In genomic region chr17:43587278-43587677, GRCm38 (mm10) we compare ENCODE assay signal across 31 mouse cellular contexts. TPM values are rescaled to one million over a fixed set of nuclear protein-coding genes. Genes with fewer than 3 reads are reported as not detected.
DNase-seq lines count a peak whose midpoint lies in the region; ATAC-seq and TF ChIP-seq lines count a peak whose summit lies in the region.
"Had no signal": no experiment of that assay in that cellular context is flagged by ENCODE, and none has a peak within 500 bp of the region (broad histone marks: within the 10 kb centered on the region; RNA-seq: fewer than 3 reads in every experiment).

No protein-coding gene starts in this region.

- no peaks in the 10 kb centered on the region for H3K9me3 ChIP-seq in liver, embryonic 11.5 days (ENCODE audit: control insufficient read depth, low read length)
- no peaks in the 10 kb centered on the region for H3K9me3 ChIP-seq in liver, embryonic 13.5 days (replicated peaks)
- no peaks in the 10 kb centered on the region for H3K9me3 ChIP-seq in liver, embryonic 15.5 days (replicated peaks)
- H3K9me3 ChIP-seq in liver, postnatal 0 days (ENCODE audit: low read length), result no peaks in the 10 kb centered on the region
- no peaks in the 10 kb centered on the region for H3K9me3 ChIP-seq in midbrain, embryonic 13.5 days
- H3K9me3 ChIP-seq: embryonic facial prominence, embryonic 13.5 days; embryonic facial prominence, embryonic 15.5 days; forebrain, embryonic 13.5 days; forebrain, embryonic 15.5 days had no signal

- 64% methylated on average over 2 of the region's 2 CpGs for WGBS in liver, embryonic 11.5 days
- WGBS in liver, embryonic 13.5 days (ENCODE audit: insufficient replicate concordance), result 45% methylated on average over 2 of the region's 2 CpGs
- 45% methylated on average over 2 of the region's 2 CpGs for WGBS in liver, embryonic 15.5 days (ENCODE audit: insufficient replicate concordance)
- WGBS in liver, postnatal 0 days (ENCODE audit: insufficient replicate concordance), result 54% methylated on average over 2 of the region's 2 CpGs
- WGBS in midbrain, embryonic 13.5 days, result 95% methylated on average over 2 of the region's 2 CpGs

- TF ChIP-seq CTCF in liver, postnatal 0 days (IDR thresholded peaks at IDR 0.05; ENCODE audit: low read depth), result no peak

- H3K4me1 ChIP-seq in liver, embryonic 11.5 days (replicated peaks; ENCODE audit: control insufficient read depth, insufficient read depth, low read length), result no peaks in the 10 kb centered on the region
- no peaks in the 10 kb centered on the region for H3K4me1 ChIP-seq in liver, embryonic 13.5 days (replicated peaks)
- peaks cover 14% of the 10 kb centered on the region for H3K4me1 ChIP-seq in liver, embryonic 15.5 days (replicated peaks)
- peaks cover 14% of the 10 kb centered on the region for H3K4me1 ChIP-seq in liver, postnatal 0 days (ENCODE audit: insufficient read depth)
- H3K4me1 ChIP-seq in midbrain, embryonic 13.5 days (replicated peaks), result no peaks in the 10 kb centered on the region
- H3K4me1 ChIP-seq: embryonic facial prominence, embryonic 13.5 days; forebrain, embryonic 13.5 days; forebrain, embryonic 15.5 days had no signal

- H3K4me3 ChIP-seq in liver, embryonic 11.5 days (ENCODE audit: low read depth, low read length), result no peak overlapping the region
- H3K4me3 ChIP-seq in liver, embryonic 13.5 days (replicated peaks), result no peak overlapping the region
- H3K4me3 ChIP-seq in liver, embryonic 15.5 days (replicated peaks), result no peak overlapping the region
- H3K4me3 ChIP-seq in liver, postnatal 0 days (ENCODE audit: low read depth, low read length), result no peak overlapping the region
- no peak overlapping the region for H3K4me3 ChIP-seq in midbrain, embryonic 13.5 days (replicated peaks)
- H3K4me3 ChIP-seq: embryonic facial prominence, embryonic 13.5 days; embryonic facial prominence, embryonic 15.5 days; erythroblast, embryonic 14.5 days; forebrain, embryonic 13.5 days; forebrain, embryonic 15.5 days had no signal

- DNase-seq in liver, embryonic 11.5 days (ENCODE audit: low spot score), result no peak
- DNase-seq in liver, result no peak
- no peak for DNase-seq in liver, embryonic 13.5 days
- peak; percentile 34 for DNase-seq in liver, postnatal 0 days
- no peak for DNase-seq in adrenal gland, postnatal 10 days
- DNase-seq in layer of hippocampus, postnatal 25 days (ENCODE audit: extremely low spot score in 1 of 2, low spot score in 1 of 2), result no peak
- DNase-seq: adrenal gland, adult 8-10 months; adrenal gland, postnatal 25 days; cerebellum, adult 11 months; cerebellum, adult 18-20 months; cerebellum, adult 8-10 months; cerebellum, adult 9-11 months; cerebellum, postnatal 14 days; cerebellum, postnatal 36 days; embryo, embryonic 11 days; forebrain, postnatal 0 days had no signal

- no peak overlapping the region for H3K9ac ChIP-seq in liver, embryonic 11.5 days (ENCODE audit: low read depth, low read length)
- no peak overlapping the region for H3K9ac ChIP-seq in liver, embryonic 13.5 days
- H3K9ac ChIP-seq in liver, embryonic 15.5 days, result no peak overlapping the region
- no peak overlapping the region for H3K9ac ChIP-seq in liver, postnatal 0 days (replicated peaks)
- no peak overlapping the region for H3K9ac ChIP-seq in midbrain, embryonic 13.5 days (replicated peaks)
- H3K9ac ChIP-seq: embryonic facial prominence, embryonic 13.5 days; embryonic facial prominence, embryonic 15.5 days; forebrain, embryonic 13.5 days; forebrain, embryonic 15.5 days; forebrain, postnatal 0 days had no signal

- 0 out of 2 replicates have a peak, but pooled peaks have one; percentile 34 for ATAC-seq in liver, embryonic 11.5 days (replicated peaks; ENCODE audit: low FRiP score)
- peak; percentile 77 for ATAC-seq in liver, embryonic 13.5 days (ENCODE audit: low read depth)
- ATAC-seq in liver, embryonic 15.5 days (ENCODE audit: insufficient read depth), result peak; percentile 73
- ATAC-seq in liver, postnatal 0 days, result peak; percentile 84
- no peak for ATAC-seq in midbrain, embryonic 13.5 days
- ATAC-seq: forebrain, embryonic 13.5 days; forebrain, embryonic 15.5 days; forebrain, postnatal 0 days had no signal

- no peak overlapping the region for H3K4me2 ChIP-seq in liver, embryonic 11.5 days
- H3K4me2 ChIP-seq in liver, embryonic 13.5 days, result no peak overlapping the region
- no peak overlapping the region for H3K4me2 ChIP-seq in liver, embryonic 15.5 days
- H3K4me2 ChIP-seq in liver, postnatal 0 days (ENCODE audit: low read depth, low read length), result no peak overlapping the region
- no peak overlapping the region for H3K4me2 ChIP-seq in midbrain, embryonic 13.5 days (replicated peaks)
- H3K4me2 ChIP-seq: embryonic facial prominence, embryonic 13.5 days; embryonic facial prominence, embryonic 15.5 days; forebrain, embryonic 13.5 days; forebrain, embryonic 15.5 days had no signal

- H3K27ac ChIP-seq in liver, embryonic 11.5 days (ENCODE audit: low read depth, low read length), result no peak overlapping the region
- no peak overlapping the region for H3K27ac ChIP-seq in liver, embryonic 13.5 days
- peak overlapping the region; percentile 19; the same call in 1 of the 2 replicates for H3K27ac ChIP-seq in liver, embryonic 15.5 days (replicated peaks)
- no peak overlapping the region for H3K27ac ChIP-seq in liver, postnatal 0 days (ENCODE audit: low read depth)
- H3K27ac ChIP-seq in midbrain, embryonic 13.5 days, result no peak overlapping the region
- H3K27ac ChIP-seq: embryonic facial prominence, embryonic 13.5 days; embryonic facial prominence, embryonic 15.5 days; forebrain, embryonic 13.5 days; forebrain, embryonic 15.5 days had no signal

- H3K27me3 ChIP-seq in liver, embryonic 11.5 days (replicated peaks; ENCODE audit: control insufficient read depth, insufficient read depth, low read length), result no peaks in the 10 kb centered on the region
- H3K27me3 ChIP-seq in liver, embryonic 13.5 days, result no peaks in the 10 kb centered on the region
- H3K27me3 ChIP-seq in liver, embryonic 15.5 days, result no peaks in the 10 kb centered on the region
- H3K27me3 ChIP-seq in liver, postnatal 0 days (ENCODE audit: insufficient read depth, low read length), result no peaks in the 10 kb centered on the region
- no peaks in the 10 kb centered on the region for H3K27me3 ChIP-seq in midbrain, embryonic 13.5 days
- H3K27me3 ChIP-seq: embryonic facial prominence, embryonic 13.5 days; embryonic facial prominence, embryonic 15.5 days; forebrain, embryonic 13.5 days; forebrain, embryonic 15.5 days had no signal

- H3K36me3 ChIP-seq in liver, embryonic 11.5 days (ENCODE audit: control insufficient read depth, insufficient read depth, low read length), result no peaks in the 10 kb centered on the region
- H3K36me3 ChIP-seq in liver, embryonic 13.5 days, result no peaks in the 10 kb centered on the region
- no peaks in the 10 kb centered on the region for H3K36me3 ChIP-seq in liver, embryonic 15.5 days (replicated peaks)
- no peaks in the 10 kb centered on the region for H3K36me3 ChIP-seq in liver, postnatal 0 days (replicated peaks; ENCODE audit: insufficient read depth, low read length)
- H3K36me3 ChIP-seq in midbrain, embryonic 13.5 days, result no peaks in the 10 kb centered on the region
- H3K36me3 ChIP-seq: embryonic facial prominence, embryonic 13.5 days; embryonic facial prominence, embryonic 15.5 days; forebrain, embryonic 15.5 days had no signal

- TF ChIP-seq EP300 in liver, postnatal 0 days (IDR thresholded peaks at IDR 0.05; ENCODE audit: low read depth), result no peak

RNA-seq across cellular contexts. Expression of gene Pla2g7, which starts 19.4 kb away (rescaled TPM):
- 3.1 and 3.7 TPM in 2 replicates for polyA plus RNA-seq in liver, embryonic 11.5 days (2014; fragmentation: Nextera tagmentation; extraction: Ambion mirVana)
- 7.4 and 7.6 TPM in 2 replicates for polyA plus RNA-seq in liver, embryonic 13.5 days (2015; fragmentation: Nextera tagmentation; extraction: Ambion mirVana)
- polyA plus RNA-seq in liver, embryonic 15.5 days (2015; fragmentation: Nextera tagmentation; extraction: Ambion mirVana), result 22.6 and 28.1 TPM in 2 replicates
- polyA plus RNA-seq in liver, postnatal 0 days (2015; fragmentation: Nextera tagmentation; extraction: Ambion mirVana), result 57.0 and 61.4 TPM in 2 replicates
- 7.3 and 8.2 TPM in 2 replicates for polyA plus RNA-seq in midbrain, embryonic 13.5 days (2015; fragmentation: Nextera tagmentation; extraction: Ambion mirVana)
- total RNA-seq in adrenal gland, postnatal 10 days (2021), result 10 to 100 TPM; 24.5 to 26.7 TPM
- total RNA-seq in layer of hippocampus, postnatal 25 days (2021), result 100 to 1,000 TPM in 1 of 2 experiments, 10 to 100 TPM in 1; 98.5 to 111 TPM
- total RNA-seq: MEL had no signal
- polyA plus RNA-seq: erythroblast, embryonic 14.5 days had no signal

RNA-seq across cellular contexts. Expression of gene Tdrd6, which starts 42.8 kb away (rescaled TPM):
- 0.15 TPM in 1 of 2 replicates, not detected in the other for polyA plus RNA-seq in liver, embryonic 11.5 days (2014; fragmentation: Nextera tagmentation; extraction: Ambion mirVana)
- polyA plus RNA-seq in liver, embryonic 13.5 days (2015; fragmentation: Nextera tagmentation; extraction: Ambion mirVana), result 0.24 and 0.37 TPM in 2 replicates
- polyA plus RNA-seq in liver, embryonic 15.5 days (2015; fragmentation: Nextera tagmentation; extraction: Ambion mirVana), result not detected in 2 replicates
- polyA plus RNA-seq in liver, postnatal 0 days (2015; fragmentation: Nextera tagmentation; extraction: Ambion mirVana), result not detected in 2 replicates
- polyA plus RNA-seq in midbrain, embryonic 13.5 days (2015; fragmentation: Nextera tagmentation; extraction: Ambion mirVana), result 0.30 and 0.59 TPM in 2 replicates
- total RNA-seq in adrenal gland, postnatal 10 days (2021), result not detected
- under 1 TPM; 0.20 to 0.33 TPM for total RNA-seq in layer of hippocampus, postnatal 25 days (2021)
- total RNA-seq: adrenal gland, adult 18-20 months; adrenal gland, adult 8-10 months; adrenal gland, postnatal 25 days; common myeloid progenitor, adult 5-6 weeks; MEL had no signal
- polyA plus RNA-seq: C2C12; embryonic facial prominence, embryonic 11.5 days; erythroblast, embryonic 14.5 days had no signal

RNA-seq across cellular contexts. Expression of gene Ankrd66, which starts 43.8 kb away (rescaled TPM):
- polyA plus RNA-seq in liver, embryonic 11.5 days (2014; fragmentation: Nextera tagmentation; extraction: Ambion mirVana), result 0.14 TPM in 1 of 2 replicates, not detected in the other
- not detected in 2 replicates for polyA plus RNA-seq in liver, embryonic 13.5 days (2015; fragmentation: Nextera tagmentation; extraction: Ambion mirVana)
- polyA plus RNA-seq in liver, embryonic 15.5 days (2015; fragmentation: Nextera tagmentation; extraction: Ambion mirVana), result not detected in 2 replicates
- polyA plus RNA-seq in liver, postnatal 0 days (2015; fragmentation: Nextera tagmentation; extraction: Ambion mirVana), result 0.11 and 0.23 TPM in 2 replicates
- polyA plus RNA-seq in midbrain, embryonic 13.5 days (2015; fragmentation: Nextera tagmentation; extraction: Ambion mirVana), result 0.20 TPM in 1 of 2 replicates, not detected in the other
- total RNA-seq in adrenal gland, postnatal 10 days (2021), result not detected
- total RNA-seq in layer of hippocampus, postnatal 25 days (2021), result under 1 TPM; 0.38 to 0.42 TPM
- total RNA-seq: adrenal gland, adult 18-20 months; adrenal gland, postnatal 25 days; adrenal gland, postnatal 4 days; common myeloid progenitor, adult 5-6 weeks; ES-E14; forebrain, postnatal 0 days; MEL had no signal
- polyA plus RNA-seq: embryonic facial prominence, embryonic 13.5 days; erythroblast, embryonic 14.5 days; forebrain, embryonic 11.5 days had no signal
